Mouse (Mus musculus): Measurements from ENCODE around the gene BC030867.

BC030867 gene

DNA sequence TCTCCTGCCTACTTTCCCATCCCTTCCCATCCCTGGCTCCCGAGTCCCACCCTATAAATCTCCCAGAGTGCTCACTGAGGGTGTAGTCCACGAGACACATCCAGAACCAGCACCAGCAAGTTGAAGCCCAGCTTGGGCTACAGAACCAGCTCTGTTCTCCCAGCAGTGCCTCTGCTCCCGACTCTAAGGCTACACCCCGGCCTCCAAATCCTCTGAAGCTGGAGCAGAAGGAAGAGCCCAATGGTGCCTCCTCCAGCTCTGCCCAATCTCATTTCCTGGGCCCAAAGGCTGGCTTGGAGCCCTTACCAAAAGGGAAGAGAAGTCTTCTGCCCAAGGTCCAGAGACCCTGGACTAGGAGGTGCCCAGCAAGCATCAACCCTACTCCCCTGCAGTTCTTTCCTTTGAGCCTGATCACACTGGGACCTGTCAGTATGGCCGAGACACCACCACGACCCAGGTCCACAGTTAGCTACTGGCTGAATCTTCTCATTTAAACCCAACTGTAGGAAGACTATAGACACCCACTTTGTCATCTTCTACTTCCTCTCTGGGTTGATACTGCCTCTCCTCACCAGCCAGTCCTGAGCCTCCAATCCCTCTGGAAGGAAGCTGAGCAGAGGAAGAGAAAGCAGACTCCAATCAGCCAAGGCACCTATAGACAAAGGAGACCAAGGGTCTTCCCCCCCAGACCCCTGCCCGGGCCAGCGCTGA is 27.3 kb upstream of the BC030867 start:
- no peak for ATAC-seq (ENCODE audit: low TSS enrichment)

GRCm38 (mm10) chr11:102221954-102222351 is 26.7 kb upstream of the BC030867 start:
- ATAC-seq (ENCODE audit: low TSS enrichment) = no peak

GRCm38 (mm10) chr11:102223166-102223565 is 25.5 kb upstream of the BC030867 start:
- ATAC-seq (ENCODE audit: low TSS enrichment) = no peak

- ATAC-seq (ENCODE audit: low TSS enrichment) = no peak
Measured at GRCm38 (mm10) chr11:102224686-102225085, 24.0 kb upstream of the BC030867 start.

DNA sequence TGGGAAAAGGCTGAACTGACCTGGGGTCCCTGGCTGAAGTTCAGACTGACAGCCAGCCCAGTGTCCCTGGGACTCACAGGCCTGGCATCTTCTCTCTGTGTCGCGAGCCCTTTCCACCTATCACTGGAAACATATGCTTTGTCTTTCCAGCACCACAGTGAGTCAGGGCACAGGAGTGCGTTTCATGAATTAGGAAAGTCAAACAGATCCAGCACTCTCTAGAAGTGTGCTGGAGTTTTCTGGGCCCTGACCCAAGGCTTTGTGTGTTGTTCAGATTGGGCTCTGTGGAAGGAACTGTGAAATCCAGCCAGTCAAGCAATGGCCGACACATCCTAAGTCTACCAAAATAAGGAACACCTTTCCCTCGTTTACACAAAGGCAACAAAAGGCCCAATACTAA is 23.5 kb upstream of the BC030867 start:
- ATAC-seq (ENCODE audit: low TSS enrichment) = no peak

DNA sequence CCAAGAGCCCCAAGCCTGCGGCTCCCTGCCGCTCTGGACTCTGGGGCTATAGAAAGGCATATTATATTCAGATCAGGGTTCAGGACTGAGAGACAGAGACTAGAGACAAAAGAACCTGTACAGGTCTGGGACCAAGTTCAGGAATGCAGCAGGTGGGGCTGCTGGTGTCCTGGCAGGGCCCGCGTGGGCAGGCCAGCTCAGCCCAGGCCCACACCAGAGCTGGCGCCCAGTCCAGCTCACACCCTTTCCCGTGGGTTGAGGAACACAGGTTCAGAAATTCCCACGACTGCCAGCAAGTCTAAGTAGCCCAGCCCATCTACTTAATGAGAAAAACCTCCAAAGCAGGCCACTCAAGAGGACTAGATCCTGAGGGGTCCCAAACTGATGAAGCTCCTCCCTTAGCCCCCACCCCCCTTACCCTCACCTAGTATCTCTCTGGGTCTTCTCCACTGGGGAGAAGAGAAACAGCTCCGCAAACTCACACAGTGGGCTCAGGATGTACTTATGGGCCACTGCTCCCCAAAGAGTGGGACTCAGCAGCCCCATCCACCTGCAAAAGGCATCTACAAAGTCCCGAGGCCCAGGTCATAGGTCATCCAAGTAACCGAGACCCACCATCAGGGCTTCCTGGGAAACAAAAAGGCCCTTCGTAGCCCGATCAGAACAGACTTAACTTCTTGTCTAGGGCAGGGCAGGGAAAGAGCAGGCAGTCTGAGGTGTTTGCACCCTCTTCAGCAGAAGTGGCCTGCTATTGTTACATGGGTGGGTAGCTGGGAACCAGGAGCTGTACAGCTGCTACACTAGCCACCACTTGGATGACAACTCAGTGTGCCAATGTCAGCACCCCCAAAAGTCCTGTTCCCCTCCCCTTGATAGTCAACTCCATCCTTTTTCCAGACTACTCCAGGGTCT is 22.4 kb upstream of the BC030867 start:
- no peak for ATAC-seq (ENCODE audit: low TSS enrichment)

GRCm38 (mm10) chr11:102227270-102228190 is 21.2 kb upstream of the BC030867 start:
- ATAC-seq (ENCODE audit: low TSS enrichment) = peak; percentile 11; the same call in 1 of the 2 replicates

DNA sequence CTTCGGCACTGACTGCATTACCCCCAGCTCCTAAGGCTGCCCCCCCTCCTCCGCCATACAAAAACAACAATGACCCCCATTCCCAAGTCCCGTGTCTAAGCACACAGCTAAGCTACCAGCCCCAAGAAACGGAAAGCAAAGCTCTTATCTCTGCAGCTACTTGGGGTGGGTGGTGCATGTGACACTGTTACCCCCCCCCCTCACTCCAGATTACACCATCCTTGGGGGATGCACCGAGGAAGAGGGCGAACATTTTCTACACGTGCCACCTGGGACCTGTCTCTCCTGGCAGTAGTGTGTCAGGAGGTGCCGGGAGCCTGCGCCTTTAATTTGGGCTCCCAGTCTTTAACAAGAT is 20.5 kb upstream of the BC030867 start:
- no peak for ATAC-seq (ENCODE audit: low TSS enrichment)

DNA sequence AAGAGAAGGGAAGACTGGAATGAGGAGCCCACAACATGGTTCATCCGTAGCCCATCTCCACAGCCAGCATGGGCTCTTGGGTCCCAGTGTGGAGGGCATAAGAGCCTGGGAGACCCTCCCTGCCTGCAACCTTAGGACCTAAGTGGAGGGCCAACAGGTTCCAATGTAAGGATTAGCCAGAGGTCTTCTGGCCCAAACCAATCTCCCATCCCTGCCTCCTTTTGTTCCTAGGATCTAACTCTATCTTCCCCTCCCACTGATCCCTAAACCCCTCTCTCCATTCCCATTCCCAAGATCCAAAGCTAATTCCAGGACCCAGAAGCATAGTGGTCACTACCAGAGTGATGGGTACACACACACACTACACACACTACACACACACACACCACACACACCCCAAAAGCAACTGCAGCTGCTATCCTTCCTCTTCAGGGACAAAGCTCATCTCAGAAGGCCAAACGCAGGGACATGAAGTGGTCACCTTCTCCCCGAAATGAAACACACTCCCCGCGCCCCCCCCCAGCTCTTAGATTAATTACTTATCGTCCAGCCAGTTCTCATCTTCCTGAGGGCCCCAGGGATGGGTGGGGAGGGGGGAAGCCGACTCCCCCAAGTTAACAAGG is 19.9 kb upstream of the BC030867 start:
- ATAC-seq (ENCODE audit: low TSS enrichment) = no peak

DNA sequence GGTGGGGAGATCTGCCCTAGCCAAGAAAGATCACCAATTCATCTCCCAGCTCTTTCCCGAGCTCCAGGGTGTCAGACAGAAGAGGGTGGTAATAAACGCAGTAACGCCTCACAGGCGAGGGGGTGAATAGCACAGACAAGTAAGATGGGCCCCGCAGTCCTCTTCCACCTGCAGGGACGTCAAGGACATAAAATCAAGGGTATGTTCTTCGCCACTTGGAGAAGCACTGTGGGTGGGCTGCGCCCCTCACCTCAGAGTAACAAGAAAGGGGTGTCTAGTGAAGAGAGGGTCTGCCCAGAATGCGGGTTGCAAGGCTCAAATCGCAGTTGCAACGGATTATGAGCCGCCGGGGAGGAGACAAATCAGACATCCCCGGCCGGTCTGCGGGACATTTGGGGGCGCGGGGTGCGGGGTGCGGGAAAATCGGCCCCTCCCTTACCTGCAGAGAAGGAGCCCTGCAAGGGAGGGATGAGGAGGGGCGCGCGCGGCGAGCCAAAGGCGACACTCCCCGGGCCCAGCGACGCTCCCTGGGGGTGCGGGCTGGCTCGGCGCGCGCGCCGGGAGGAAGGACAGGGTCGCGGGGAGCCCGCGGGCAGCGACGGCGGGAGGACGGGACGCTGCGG is 19.2 kb upstream of the BC030867 start:
- no peak for ATAC-seq (ENCODE audit: low TSS enrichment)

GRCm38 (mm10) chr11:102230006-102230741 is 18.5 kb upstream of the BC030867 start, which contains the start of gene Hdac5:
TSS of gene Hdac5 (minus strand) at chr11:102230166.
- ATAC-seq (ENCODE audit: low TSS enrichment) = peak; percentile 76

GRCm38 (mm10) chr11:102236022-102236421 is 12.7 kb upstream of the BC030867 start:
- no peak for ATAC-seq (ENCODE audit: low TSS enrichment)

DNA sequence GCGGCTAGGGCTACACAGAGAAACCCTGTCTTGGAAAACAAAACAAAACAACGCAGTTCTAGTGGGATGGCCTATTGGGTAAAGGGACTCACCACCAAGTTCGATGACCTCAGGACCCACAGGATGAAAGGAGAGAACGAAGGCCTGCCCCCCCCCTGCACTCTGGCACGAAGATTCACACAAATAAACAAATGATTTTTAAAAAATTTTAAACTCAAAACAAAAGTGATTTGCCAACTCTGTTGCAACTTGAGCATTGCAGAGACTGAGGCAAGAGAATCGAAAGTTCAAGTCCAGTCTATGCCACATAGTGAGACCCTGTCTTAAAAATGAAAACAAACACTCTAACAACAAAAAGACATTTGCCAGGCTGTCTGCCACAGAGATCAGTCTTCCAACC is 8.0 kb upstream of the BC030867 start:
- ATAC-seq (ENCODE audit: low TSS enrichment) = no peak

GRCm38 (mm10) chr11:102241246-102241645 is 7.4 kb upstream of the BC030867 start:
- no peak for ATAC-seq (ENCODE audit: low TSS enrichment)

GRCm38 (mm10) chr11:102241874-102242273 is 6.8 kb upstream of the BC030867 start:
- no peak for ATAC-seq (ENCODE audit: low TSS enrichment)

GRCm38 (mm10) chr11:102244926-102245449 is 3.7 kb upstream of the BC030867 start:
- ATAC-seq (ENCODE audit: low TSS enrichment) = peak; percentile 91

DNA sequence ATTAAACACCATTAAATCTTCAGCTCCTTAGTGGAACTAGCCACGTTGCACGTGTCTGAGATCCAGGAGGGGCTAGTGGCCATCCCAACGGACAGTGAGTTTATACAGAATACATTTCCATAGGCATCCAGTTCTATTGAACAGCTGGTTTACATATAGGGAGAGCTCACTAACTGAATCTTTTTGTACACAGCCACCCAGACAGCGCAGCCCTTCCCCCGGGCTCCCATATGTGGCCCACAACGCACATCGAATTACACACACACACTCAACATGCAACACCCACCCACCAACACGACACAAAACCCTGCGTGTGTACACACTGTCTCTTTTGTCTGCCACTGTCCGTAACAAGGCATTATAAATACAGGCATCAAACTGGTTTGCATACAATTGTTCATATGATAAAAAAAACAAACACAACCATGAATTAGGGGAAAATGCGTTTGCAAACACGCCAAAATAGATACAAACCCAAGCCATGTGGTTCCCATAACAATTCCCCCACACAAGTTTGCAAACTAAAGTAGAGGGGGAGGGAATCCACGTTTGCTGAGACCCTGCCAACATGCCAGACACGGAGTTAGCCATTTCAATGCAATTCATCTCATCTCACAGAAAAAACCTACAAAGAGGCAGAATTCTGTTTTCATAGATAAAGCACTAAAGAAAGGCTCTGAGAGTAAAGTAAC is 3.0 kb upstream of the BC030867 start:
- ATAC-seq (ENCODE audit: low TSS enrichment) = no peak

GRCm38 (mm10) chr11:102246273-102246635 is 2.4 kb upstream of the BC030867 start:
- no peak for ATAC-seq (ENCODE audit: low TSS enrichment)

GRCm38 (mm10) chr11:102246871-102247270 is 1.8 kb upstream of the BC030867 start:
- no peak for ATAC-seq (ENCODE audit: low TSS enrichment)

Data from frontal cortex, adult (tissue).